Mouse (Mus musculus): ENCODE data around the gene Cenpb. TPM values are rescaled to one million over a fixed set of nuclear protein-coding genes. Genes with fewer than 3 reads are reported as not detected.
A peak's percentile ranks its signal among the peaks of the same experiment; 100 is the strongest.

Cenpb gene
- polyA plus RNA-seq, 1 experiment from 2014 or later, result 12.7 TPM

- Histone ChIP-seq H3K4me1 (replicated peaks) (peaks cover 21% of the 10 kb centered on the region), H3K27ac (replicated peaks) (peak overlapping the region; percentile 93), H3K9ac (peak overlapping the region; percentile 84), H3K4me2 (peak overlapping the region; percentile 56), H3K27me3 (no peaks in the 10 kb centered on the region), H3K9me3 (no peaks in the 10 kb centered on the region), H3K36me3 (peaks cover 18% of the 10 kb centered on the region), H3K4me3 (peak overlapping the region; percentile 60)
- WGBS, result 2% methylated on average over 50 of the region's 50 CpGs
- ATAC-seq (ENCODE audit: low read depth), result peak; percentile 97
These were observed 30.3 kb upstream of the Cenpb start for GRCm38 (mm10) chr2:131209969-131210792.

DNA sequence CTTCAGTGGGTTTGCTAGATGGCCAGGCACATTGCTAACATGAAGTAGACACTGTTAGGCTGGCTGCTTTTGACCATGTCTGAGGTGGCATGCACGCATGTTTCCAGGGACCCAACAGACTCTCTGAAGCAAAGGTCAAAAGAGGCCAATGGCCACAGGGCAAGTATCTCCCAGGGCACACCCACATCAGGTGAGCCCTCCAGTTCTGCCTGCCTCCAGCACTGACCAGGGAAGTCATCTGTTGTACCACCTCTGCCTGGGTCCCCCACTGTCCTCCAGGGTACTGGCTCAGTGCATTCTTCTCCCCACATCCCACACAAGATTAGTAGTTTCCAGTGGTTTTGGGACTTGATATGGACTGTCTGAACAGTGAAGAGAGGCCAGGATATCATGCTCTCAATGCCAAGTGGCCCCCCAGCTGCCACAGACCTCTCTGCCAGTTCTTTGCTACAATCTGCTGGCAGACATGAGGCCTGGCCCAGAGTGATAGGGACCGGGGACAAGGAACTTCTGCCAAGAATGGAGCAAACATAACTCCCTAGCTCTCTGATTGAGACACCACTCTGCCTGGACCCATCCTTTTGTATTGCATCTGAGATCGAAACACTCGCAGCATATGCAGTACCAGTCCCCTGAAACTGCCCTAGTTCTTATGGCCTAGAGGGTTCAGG is 29.4 kb upstream of the Cenpb start:
- H3K27ac ChIP-seq (replicated peaks), result peak overlapping the region; percentile 93
- no peaks in the 10 kb centered on the region for H3K9me3 ChIP-seq
- peak; percentile 17; the same call in 1 of the 2 replicates for ATAC-seq (ENCODE audit: low read depth)
- H3K4me3 ChIP-seq, result peak overlapping the region; percentile 60
- WGBS, result 84% methylated on average over 4 of the region's 4 CpGs
- H3K4me2 ChIP-seq, result peak overlapping the region; percentile 56
- peak overlapping the region; percentile 84 for H3K9ac ChIP-seq
- no peaks in the 10 kb centered on the region for H3K27me3 ChIP-seq
- peaks cover 28% of the 10 kb centered on the region for H3K4me1 ChIP-seq (replicated peaks)
- peaks cover 18% of the 10 kb centered on the region for H3K36me3 ChIP-seq

DNA sequence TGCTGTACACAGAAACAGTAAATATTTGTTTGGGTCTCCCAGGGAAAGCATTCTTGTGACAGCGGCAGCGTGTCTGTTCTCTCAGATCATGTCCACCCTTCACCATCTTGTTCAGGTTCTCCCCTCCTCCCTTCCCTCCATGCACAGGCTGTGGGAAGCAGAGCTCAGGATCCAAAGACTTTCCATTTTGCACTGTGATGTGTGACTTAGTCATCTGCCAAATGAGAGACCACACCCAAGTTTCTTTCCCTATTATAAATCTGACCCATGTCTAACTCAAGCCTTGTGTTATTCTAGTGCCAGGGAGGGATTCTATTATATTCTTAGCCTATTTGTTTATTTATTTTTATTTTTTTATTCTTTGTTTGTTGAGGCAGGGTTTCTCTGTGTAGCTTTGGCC is 28.5 kb upstream of the Cenpb start:
- Histone ChIP-seq H3K9me3 (no peaks in the 10 kb centered on the region), H3K4me1 (replicated peaks) (peaks cover 28% of the 10 kb centered on the region), H3K27ac (replicated peaks) (no peak overlapping the region), H3K4me3 (no peak overlapping the region), H3K9ac (no peak overlapping the region), H3K36me3 (peaks cover 12% of the 10 kb centered on the region), H3K27me3 (no peaks in the 10 kb centered on the region), H3K4me2 (no peak overlapping the region)
- WGBS, result 92% methylated on average over 2 of the region's 2 CpGs
- no peak for ATAC-seq (ENCODE audit: low read depth)

- Histone ChIP-seq H3K27me3 (no peaks in the 10 kb centered on the region), H3K9ac (no peak within 1 kb of the TSS), H3K4me2 (no peak within 1 kb of the TSS), H3K27ac (replicated peaks) (no peak within 1 kb of the TSS), H3K4me1 (replicated peaks) (peaks cover 25% of the 10 kb centered on the region), H3K4me3 (no peak within 1 kb of the TSS), H3K9me3 (no peaks in the 10 kb centered on the region), H3K36me3 (no peaks in the 10 kb centered on the region)
- WGBS, result 83% methylated on average over 4 of the region's 4 CpGs
- ATAC-seq (ENCODE audit: low read depth), result no peak
These were observed 26.9 kb upstream of the Cenpb start, which contains the start of gene Ap5s1 for GRCm38 (mm10) chr2:131206778-131207177. Gene Ap5s1 (plus strand): TSS chr2:131207078.

- H3K4me3 ChIP-seq, result no peak overlapping the region
- peaks cover 16% of the 10 kb centered on the region for H3K4me1 ChIP-seq (replicated peaks)
- no peak overlapping the region for H3K27ac ChIP-seq (replicated peaks)
- H3K4me2 ChIP-seq, result no peak overlapping the region
- H3K36me3 ChIP-seq, result no peaks in the 10 kb centered on the region
- H3K9me3 ChIP-seq, result no peaks in the 10 kb centered on the region
- no peaks in the 10 kb centered on the region for H3K27me3 ChIP-seq
- WGBS, result 85% methylated on average over 8 of the region's 8 CpGs
- H3K9ac ChIP-seq, result no peak overlapping the region
- no peak for ATAC-seq (ENCODE audit: low read depth)
These were observed 25.8 kb upstream of the Cenpb start for GRCm38 (mm10) chr2:131205521-131206182.

GRCm38 (mm10) chr2:131204410-131204981 is 24.6 kb upstream of the Cenpb start:
- no peak overlapping the region for H3K4me2 ChIP-seq
- no peaks in the 10 kb centered on the region for H3K9me3 ChIP-seq
- 56% methylated on average over 7 of the region's 7 CpGs for WGBS
- no peak overlapping the region for H3K9ac ChIP-seq
- peaks cover 12% of the 10 kb centered on the region for H3K4me1 ChIP-seq (replicated peaks)
- H3K27me3 ChIP-seq, result no peaks in the 10 kb centered on the region
- peak; percentile 49 for ATAC-seq (ENCODE audit: low read depth)
- H3K4me3 ChIP-seq, result no peak overlapping the region
- H3K27ac ChIP-seq (replicated peaks), result no peak overlapping the region
- peaks cover 4% of the 10 kb centered on the region; the same call in 1 of the 2 replicates for H3K36me3 ChIP-seq

- no peak overlapping the region for H3K4me2 ChIP-seq
- peaks cover 4% of the 10 kb centered on the region; the same call in 1 of the 2 replicates for H3K36me3 ChIP-seq
- no peak for ATAC-seq (ENCODE audit: low read depth)
- H3K4me3 ChIP-seq, result no peak overlapping the region
- WGBS, result 91% methylated on average over 6 of the region's 6 CpGs
- no peaks in the 10 kb centered on the region for H3K9me3 ChIP-seq
- no peak overlapping the region for H3K9ac ChIP-seq
- H3K4me1 ChIP-seq (replicated peaks), result 0 out of 2 replicates have a peak, but pooled peaks cover 7% of the 10 kb centered on the region
- no peak overlapping the region for H3K27ac ChIP-seq (replicated peaks)
- no peaks in the 10 kb centered on the region for H3K27me3 ChIP-seq
These were observed 24.0 kb upstream of the Cenpb start for GRCm38 (mm10) chr2:131203816-131204409.

- H3K9me3 ChIP-seq, result no peaks in the 10 kb centered on the region
- ATAC-seq (ENCODE audit: low read depth), result no peak
- no peak overlapping the region for H3K9ac ChIP-seq
- H3K27me3 ChIP-seq, result no peaks in the 10 kb centered on the region
- 0 out of 2 replicates have a peak, but pooled peaks cover 7% of the 10 kb centered on the region for H3K4me1 ChIP-seq (replicated peaks)
- H3K27ac ChIP-seq (replicated peaks), result no peak overlapping the region
- WGBS, result 89% methylated on average over 3 of the region's 3 CpGs
- H3K36me3 ChIP-seq, result peaks cover 21% of the 10 kb centered on the region; the same call in 1 of the 2 replicates
- no peak overlapping the region for H3K4me2 ChIP-seq
- no peak overlapping the region for H3K4me3 ChIP-seq
These were observed 21.4 kb upstream of the Cenpb start for GRCm38 (mm10) chr2:131201262-131201661.

GRCm38 (mm10) chr2:131200710-131201109 is 20.8 kb upstream of the Cenpb start:
- Histone ChIP-seq H3K4me1 (replicated peaks) (0 out of 2 replicates have a peak, but pooled peaks cover 7% of the 10 kb centered on the region), H3K27me3 (no peaks in the 10 kb centered on the region), H3K36me3 (peaks cover 21% of the 10 kb centered on the region; the same call in 1 of the 2 replicates), H3K9me3 (no peaks in the 10 kb centered on the region), H3K4me3 (no peak overlapping the region), H3K27ac (replicated peaks) (no peak overlapping the region), H3K4me2 (no peak overlapping the region), H3K9ac (no peak overlapping the region)
- ATAC-seq (ENCODE audit: low read depth), result no peak
- 90% methylated on average over 2 of the region's 2 CpGs for WGBS

- no peaks in the 10 kb centered on the region for H3K27me3 ChIP-seq
- H3K27ac ChIP-seq (replicated peaks), result no peak overlapping the region
- ATAC-seq (ENCODE audit: low read depth), result no peak
- H3K9ac ChIP-seq, result no peak overlapping the region
- 92% methylated on average over 16 of the region's 16 CpGs for WGBS
- H3K4me2 ChIP-seq, result no peak overlapping the region
- H3K36me3 ChIP-seq, result peaks cover 55% of the 10 kb centered on the region
- H3K9me3 ChIP-seq, result no peaks in the 10 kb centered on the region
- peaks cover 2% of the 10 kb centered on the region for H3K4me1 ChIP-seq (replicated peaks)
- H3K4me3 ChIP-seq, result no peak overlapping the region
These were observed 16.9 kb upstream of the Cenpb start for GRCm38 (mm10) chr2:131196606-131197316.

DNA sequence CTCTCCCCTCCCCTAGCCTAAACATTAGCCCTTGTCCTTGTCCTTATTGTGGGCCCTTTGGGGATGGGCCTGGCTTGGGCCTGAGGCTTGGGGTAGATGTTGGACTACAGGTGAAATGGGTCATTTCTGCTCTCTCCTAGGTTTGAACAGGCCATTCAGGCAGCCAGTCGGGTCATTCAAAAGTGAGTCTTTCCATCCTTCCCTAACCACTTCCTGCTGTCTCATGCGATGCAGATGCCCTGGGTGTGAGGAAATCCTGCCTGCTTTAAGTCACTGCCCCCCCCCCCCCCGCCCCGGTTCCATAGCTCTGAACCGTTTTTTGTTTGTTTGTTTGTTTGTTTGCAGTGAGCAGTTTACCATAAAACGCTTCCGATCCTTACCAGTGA is 11.1 kb upstream of the Cenpb start:
- no peak for ATAC-seq (ENCODE audit: low read depth)
- H3K27ac ChIP-seq (replicated peaks), result peak overlapping the region; percentile 84
- H3K4me3 ChIP-seq, result no peak overlapping the region
- peaks cover 47% of the 10 kb centered on the region for H3K4me1 ChIP-seq (replicated peaks)
- peaks cover 34% of the 10 kb centered on the region for H3K36me3 ChIP-seq
- no peaks in the 10 kb centered on the region for H3K9me3 ChIP-seq
- H3K4me2 ChIP-seq, result no peak overlapping the region
- H3K9ac ChIP-seq, result peak overlapping the region; percentile 45
- WGBS, result 68% methylated on average over 7 of the region's 7 CpGs
- H3K27me3 ChIP-seq, result no peaks in the 10 kb centered on the region
